9 mouse cellular contexts compared by ENCODE assay signal in genomic region chr1:34139871-34140471, GRCm38 (mm10).
A peak's percentile ranks its signal among the peaks of the same experiment; 100 is the strongest.
DNase-seq lines count a peak whose midpoint lies in the region; ATAC-seq and TF ChIP-seq lines count a peak whose summit lies in the region.
"Had no signal": no experiment of that assay in that cellular context is flagged by ENCODE, and none has a peak within 500 bp of the region (broad histone marks: within the 10 kb centered on the region; RNA-seq: fewer than 3 reads in every experiment).

No protein-coding gene starts in this region.

- no peaks in the 10 kb centered on the region for H3K9me3 ChIP-seq in heart, embryonic 15.5 days (replicated peaks)
- H3K9me3 ChIP-seq in lung, postnatal 0 days (ENCODE audit: low read length), result no peaks in the 10 kb centered on the region

- no peak for DNase-seq in heart, postnatal 36 days
- DNase-seq in WW6 (ENCODE audit: low read depth, low spot score), result peak; percentile 55
- DNase-seq in kidney, adult 11 months, result peak; percentile 86
- DNase-seq in lung, postnatal 0 days (ENCODE audit: low spot score), result peak; percentile 92
- DNase-seq in urinary bladder, adult 2 months (ENCODE audit: low spot score), result no peak
- DNase-seq in left cerebral cortex, adult 11 months (ENCODE audit: low spot score), result no peak
- no peak for DNase-seq in spleen, postnatal 4 days (ENCODE audit: low spot score in 2 of 2)
- DNase-seq: liver, postnatal 0 days had no signal

- no peak overlapping the region for H3K4me2 ChIP-seq in heart, embryonic 15.5 days
- no peak overlapping the region for H3K4me2 ChIP-seq in lung, postnatal 0 days (replicated peaks; ENCODE audit: low read depth, low read length)

- no peak overlapping the region for H3K9ac ChIP-seq in heart, embryonic 15.5 days
- H3K9ac ChIP-seq in lung, postnatal 0 days (replicated peaks; ENCODE audit: low read depth), result no peak overlapping the region
- H3K9ac ChIP-seq: liver, postnatal 0 days had no signal

- H3K27me3 ChIP-seq in heart, embryonic 15.5 days, result no peaks in the 10 kb centered on the region
- H3K27me3 ChIP-seq in lung, postnatal 0 days (replicated peaks; ENCODE audit: insufficient read depth, low read length), result no peaks in the 10 kb centered on the region

- TF ChIP-seq CTCF in lung, postnatal 0 days (IDR thresholded peaks at IDR 0.05), result no peak

- H3K4me1 ChIP-seq in heart, embryonic 15.5 days (replicated peaks), result peaks cover 38% of the 10 kb centered on the region
- no peaks in the 10 kb centered on the region for H3K4me1 ChIP-seq in lung, postnatal 0 days (ENCODE audit: insufficient read depth, low read depth, low read length)

- peak; percentile 86 for TF ChIP-seq EP300 in lung, postnatal 0 days (IDR thresholded peaks at IDR 0.05)

- peak overlapping the region; percentile 33 for H3K27ac ChIP-seq in heart, embryonic 15.5 days
- H3K27ac ChIP-seq in lung, postnatal 0 days (ENCODE audit: low read length), result 0 out of 2 replicates have a peak overlapping the region, but pooled peaks have one; percentile 47

- ATAC-seq in heart, embryonic 15.5 days (replicated peaks; ENCODE audit: insufficient number of reproducible peaks, insufficient read depth, low FRiP score, low read depth), result no peak
- peak; percentile 96 for ATAC-seq in lung, postnatal 0 days
- ATAC-seq: liver, postnatal 0 days had no signal

- intact Hi-C loops in heart, postnatal 36 days (cut with DNase I), result no loop called here

- WGBS in heart, embryonic 15.5 days, result 77% methylated on average over 6 of the region's 6 CpGs
- 48% methylated on average over 6 of the region's 6 CpGs for WGBS in lung, postnatal 0 days

- H3K36me3 ChIP-seq in heart, embryonic 15.5 days, result no peaks in the 10 kb centered on the region
- no peaks in the 10 kb centered on the region for H3K36me3 ChIP-seq in lung, postnatal 0 days (ENCODE audit: insufficient read depth, low read length)

- H3K4me3 ChIP-seq in heart, embryonic 15.5 days, result no peak overlapping the region
- no peak overlapping the region for H3K4me3 ChIP-seq in lung, postnatal 0 days (ENCODE audit: low read depth, low read length)

Comparison
In these comparisons a context has a peak if more than half of its experiments do, and no peak if none do; other contexts are left out.
1. DNase-seq: peak in WW6 (single experiment), kidney, adult 11 months (single experiment) and lung, postnatal 0 days (single experiment); none in heart, postnatal 36 days (0 of 2), urinary bladder, adult 2 months (single experiment), left cerebral cortex, adult 11 months (single experiment) and spleen, postnatal 4 days (0 of 2).